Mouse (Mus musculus) ES-E14 (cell line): Measurements from ENCODE around the gene Gpatch8.

Source experiments
- MAFK ChIP-seq: IDR thresholded peaks from 2 replicates; pipeline ENCODE4 v1.6.1; 2014; ENCODE audit warnings: mild to moderate bottlenecking, low read depth, low read length, inconsistent platforms; ENCODE audit not compliant: insufficient read depth
- ZC3H11A ChIP-seq: IDR thresholded peaks from 2 replicates; pipeline ENCODE4 v1.6.1; 2012; ENCODE audit warnings: low read depth, mild to moderate bottlenecking, inconsistent platforms, low read length, borderline replicate concordance

DNA sequence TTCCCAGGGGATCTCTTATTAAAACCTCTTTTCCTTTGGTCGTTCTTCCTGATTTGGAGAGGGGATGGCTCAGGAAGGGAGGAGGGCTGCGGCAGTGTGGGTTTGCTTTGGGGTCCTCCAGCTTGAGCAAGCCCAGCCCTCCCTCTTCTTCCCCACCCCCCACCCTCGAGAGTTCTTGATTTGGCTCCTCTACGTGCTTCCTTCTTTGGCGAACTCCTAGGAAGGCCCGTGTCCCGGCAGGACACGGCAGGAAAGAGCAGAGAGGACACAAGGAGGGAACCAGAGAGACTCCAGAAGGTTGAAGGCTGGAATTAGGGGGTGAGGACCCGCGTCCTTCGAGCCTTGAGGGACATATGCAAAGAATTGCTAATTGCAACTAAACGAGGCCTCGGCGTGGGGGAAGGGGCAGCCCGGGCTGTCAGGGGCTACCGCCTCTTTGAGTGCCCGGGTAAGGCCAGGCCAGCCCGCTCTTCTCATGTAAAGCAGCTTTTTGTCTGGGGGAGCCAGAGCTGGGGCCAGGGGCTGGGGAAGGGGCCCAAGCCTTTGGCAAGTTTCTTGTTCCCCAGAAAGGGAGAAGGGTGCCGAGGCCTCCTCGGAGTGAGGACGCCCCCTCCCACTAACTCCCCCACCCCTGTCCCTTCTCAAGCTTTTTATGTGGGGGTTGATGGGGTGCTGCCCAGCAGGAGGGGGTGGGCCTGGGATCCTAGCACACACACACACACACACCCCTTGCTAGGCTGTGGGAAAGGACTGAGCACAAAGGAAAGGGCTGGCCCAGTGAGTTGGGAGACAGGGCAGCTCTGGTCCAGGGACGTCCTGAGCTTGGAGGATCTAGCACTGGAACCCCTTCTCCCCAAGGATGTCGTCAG lies 23.2 kb upstream of the Gpatch8 start, which contains the start of gene Gm11627:
- TF ChIP-seq ZC3H11A = no peak
- TF ChIP-seq MAFK = no peak
